Mouse (Mus musculus): ENCODE data around the gene Emsy.

The Emsy gene

DNA sequence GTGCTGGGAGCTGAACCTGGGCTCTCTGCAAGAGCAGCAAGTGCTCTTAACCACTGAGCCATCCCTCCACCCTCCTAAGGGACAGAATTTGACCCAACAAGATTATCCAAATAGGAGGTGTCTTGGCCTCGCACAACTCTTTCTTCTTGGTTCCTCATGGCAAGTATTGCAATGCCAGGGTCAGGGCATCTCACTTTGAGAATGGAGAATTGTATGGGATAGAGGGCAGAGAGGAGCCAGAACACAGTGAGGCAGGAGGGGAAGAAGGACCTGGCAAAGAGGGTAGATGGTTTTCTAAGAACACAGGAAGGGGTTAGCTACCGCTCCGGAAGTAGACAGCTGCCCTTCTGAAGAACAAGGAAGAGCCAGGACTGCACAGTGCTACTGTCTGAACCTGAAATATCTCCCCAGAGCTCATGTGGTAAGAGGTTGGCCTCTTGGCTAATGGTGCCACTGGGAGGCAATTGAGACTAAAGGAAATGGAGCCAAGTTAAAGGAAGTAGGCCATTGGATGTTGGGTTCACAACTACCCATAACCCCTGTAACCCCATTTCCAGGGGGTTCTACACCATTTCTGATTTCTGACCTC lies 80.8 kb downstream of the Emsy start:
- no peak for DNase-seq

DNA sequence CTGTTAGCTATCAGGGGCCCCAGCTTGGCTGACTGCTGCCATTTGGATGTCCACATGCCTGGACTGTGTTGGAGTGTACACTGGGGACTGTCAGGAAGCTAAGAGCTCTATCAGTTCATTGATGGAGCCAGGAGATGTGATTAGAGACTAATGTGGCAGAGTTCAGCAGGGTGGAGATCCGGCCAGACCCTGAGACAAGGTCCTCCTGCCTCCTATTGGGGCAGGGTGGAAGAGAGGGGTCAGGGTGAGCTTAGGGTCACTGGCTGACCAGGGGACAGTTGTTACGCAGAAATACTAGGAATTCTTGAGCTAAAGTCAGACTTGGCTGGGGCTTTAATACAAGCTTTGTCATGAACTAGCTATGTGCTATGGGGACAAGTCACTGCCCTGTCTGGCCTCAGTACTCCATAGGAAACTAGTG lies 81.8 kb downstream of the Emsy start:
- DNase-seq = no peak

DNA sequence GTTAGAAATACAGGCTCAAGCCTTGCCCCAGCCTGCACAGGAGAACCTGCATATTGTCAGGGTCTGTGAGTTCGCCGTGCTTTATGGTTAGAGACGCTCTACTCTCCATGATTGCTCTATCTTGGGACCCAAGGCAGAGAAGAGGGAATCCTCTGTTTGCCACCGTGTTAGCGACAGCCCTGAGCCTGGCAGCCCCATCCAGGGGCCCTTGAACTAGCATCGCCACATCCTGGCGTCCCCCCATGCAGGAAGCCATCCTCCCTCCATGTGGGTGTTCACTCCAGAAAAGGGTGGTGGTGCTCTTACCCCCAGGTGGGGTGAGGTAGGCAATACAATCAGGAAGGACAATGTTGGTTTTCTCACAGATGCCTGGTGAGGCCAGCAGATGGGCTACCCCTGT lies 82.3 kb downstream of the Emsy start:
- no peak for DNase-seq

DNA sequence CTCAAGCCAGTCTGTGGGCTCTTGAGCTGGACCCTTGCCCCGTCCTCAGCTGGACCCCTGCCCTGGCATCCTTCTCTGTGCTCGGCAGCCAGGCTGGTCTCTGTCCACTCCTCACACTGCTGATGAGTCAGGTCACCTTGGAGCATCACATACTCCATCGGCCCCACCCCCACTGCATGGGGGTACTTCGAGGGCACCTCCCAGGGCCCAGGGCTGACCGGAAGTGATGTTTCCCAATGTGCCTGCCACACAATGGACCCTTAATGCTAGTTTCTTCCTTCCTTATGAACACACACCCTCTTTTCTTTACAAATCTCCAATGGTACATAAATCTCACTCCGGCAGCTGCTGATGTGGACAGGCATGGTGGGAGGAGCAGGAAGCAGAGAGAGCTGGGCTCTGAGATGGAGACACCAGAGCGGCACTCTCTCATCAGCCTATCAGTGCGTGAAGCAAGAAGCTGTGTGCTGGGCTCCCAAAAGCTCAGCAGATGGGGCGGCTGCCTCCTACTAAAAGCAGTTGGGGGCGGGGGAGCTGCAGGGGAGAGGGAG lies 83.3 kb downstream of the Emsy start:
- DNase-seq = peak; percentile 88

DNA sequence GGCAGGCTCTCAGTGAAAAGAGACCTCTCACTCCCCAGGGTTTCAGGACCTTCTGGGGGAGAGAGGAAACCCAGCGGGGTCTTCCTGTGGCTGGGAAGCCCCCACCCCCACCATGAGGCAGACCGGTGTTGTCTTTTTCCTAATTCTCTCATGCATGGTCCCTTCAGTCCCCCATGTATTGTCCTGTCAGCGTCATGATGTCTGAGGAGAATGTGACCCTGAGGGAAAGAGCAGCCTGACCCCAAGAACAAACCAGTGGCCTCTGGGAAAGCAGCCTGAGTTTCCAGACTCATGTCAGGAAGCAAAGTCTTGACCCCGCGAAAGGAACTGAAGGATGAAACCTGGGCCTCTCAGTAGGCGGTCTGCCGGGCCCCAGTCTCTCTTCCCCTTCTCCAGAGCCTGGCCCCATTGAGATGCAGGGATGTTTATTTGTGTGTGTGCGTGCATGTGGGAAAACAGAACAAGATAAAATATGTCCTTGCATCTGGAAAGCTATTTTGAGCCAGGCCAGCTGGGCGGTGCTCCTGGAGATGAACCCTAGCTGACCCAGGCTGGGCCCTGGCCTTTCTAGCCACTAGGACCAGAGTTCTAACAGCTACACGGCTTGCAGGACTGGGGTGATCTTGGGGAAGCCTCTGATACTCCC lies 84.2 kb downstream of the Emsy start:
- DNase-seq = peak; percentile 77

DNA sequence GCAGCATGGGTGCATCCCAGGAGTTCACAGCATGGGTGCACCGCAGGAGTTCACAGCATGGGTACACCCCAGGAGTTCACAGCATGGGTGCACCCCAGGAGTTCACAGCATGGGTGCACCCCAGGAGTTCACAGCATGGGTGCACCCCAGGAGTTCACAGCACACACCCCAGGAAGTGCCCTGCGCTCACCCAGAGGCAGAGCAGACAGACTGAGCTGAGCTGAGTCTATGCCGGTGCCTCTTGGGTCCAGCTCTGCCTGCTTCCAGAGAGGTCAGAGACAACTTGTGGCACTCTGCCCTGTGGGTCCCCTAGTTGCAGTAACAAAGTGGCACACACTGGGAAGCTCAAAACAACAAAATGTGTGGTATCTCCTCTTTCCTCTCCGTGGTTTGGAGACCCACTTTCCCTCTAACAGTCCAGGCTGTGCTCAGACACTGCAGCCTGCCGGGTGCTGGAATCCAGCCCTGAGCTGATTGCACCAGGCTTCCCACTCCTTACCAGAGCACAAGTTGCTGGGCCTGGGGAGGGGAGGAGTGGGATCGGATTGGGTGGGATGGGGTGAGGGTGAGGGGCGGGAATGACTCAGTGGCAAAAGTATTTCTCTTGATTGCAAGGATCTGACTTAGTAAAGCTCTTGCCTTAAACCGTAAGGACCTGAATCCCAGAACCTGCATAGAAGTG lies 85.6 kb downstream of the Emsy start:
- DNase-seq = peak; percentile 22

DNA sequence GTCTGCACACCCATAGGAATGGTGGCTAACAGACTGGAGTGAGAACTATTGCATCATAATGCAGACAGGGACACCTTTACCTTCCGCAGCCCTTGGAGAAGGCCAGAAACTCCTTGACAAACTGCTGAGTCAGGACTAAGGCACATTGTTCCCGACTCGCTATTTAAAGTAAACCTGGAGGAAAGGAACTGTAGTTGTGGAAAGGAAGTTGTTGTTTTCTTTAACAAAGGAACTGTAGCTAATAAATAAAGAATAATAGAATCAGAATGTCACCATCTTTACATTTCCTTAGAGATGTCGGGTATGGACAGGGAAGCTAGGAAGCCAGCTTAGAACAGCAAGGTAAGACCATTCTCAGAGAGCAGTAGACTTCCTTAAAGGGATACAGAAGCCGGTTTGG lies 89.5 kb downstream of the Emsy start:
- DNase-seq = no peak

DNA sequence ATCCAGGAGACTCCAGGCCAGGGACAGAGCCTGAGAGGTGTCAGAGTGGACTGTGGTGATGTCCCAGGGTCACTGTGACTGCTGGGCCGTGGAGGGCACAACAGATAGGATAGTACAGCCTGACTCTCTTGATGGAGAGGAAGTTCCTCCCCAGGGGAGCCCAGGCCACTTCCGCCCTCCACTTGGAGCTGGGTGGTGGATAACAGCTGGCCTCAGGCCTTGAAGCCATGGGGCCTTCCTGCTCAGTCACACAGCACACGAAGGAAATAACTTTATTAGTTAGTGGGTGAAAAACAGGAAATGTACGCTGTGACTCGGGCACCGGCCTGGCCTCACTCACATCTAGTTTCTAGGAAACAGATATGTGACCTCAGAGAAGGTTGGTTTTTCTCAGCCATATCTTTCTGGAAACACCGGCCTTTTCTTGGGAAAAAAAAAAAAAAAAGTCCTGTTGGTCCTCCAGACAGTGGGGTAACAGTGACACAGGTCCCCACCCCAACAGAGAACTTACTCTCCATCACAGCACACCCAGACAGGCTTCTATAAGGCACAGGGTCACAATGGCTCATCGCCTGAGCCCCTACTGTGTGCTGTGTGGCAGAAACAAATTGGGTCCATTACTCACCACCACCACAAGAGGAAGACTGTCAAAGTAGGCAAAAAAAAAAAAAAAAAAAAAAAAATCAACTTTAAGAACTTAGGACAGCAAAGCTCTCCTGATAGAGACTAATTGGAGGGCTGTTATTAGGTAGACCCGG lies 91.8 kb downstream of the Emsy start:
- peak; percentile 53 for DNase-seq

DNA sequence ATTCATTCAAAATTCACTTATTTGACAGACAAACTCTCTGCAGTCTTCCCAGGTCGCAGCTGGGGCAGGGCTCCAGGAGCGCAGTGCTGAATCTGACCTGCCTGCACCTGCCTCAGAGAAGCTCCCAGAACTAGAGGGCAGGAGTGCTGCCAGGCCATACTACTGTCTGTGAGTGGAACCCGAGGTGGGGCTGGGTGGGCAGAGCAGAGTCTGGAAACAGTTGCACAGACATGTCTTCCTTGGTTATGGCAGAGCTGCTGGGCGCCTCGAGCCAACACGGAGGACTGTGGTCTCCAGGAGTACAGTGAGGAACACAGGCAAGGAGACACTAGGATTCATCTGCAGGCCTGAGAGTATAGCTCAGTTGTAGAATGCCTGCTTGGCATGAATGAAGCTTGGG lies 92.6 kb downstream of the Emsy start:
- no peak for DNase-seq

DNA sequence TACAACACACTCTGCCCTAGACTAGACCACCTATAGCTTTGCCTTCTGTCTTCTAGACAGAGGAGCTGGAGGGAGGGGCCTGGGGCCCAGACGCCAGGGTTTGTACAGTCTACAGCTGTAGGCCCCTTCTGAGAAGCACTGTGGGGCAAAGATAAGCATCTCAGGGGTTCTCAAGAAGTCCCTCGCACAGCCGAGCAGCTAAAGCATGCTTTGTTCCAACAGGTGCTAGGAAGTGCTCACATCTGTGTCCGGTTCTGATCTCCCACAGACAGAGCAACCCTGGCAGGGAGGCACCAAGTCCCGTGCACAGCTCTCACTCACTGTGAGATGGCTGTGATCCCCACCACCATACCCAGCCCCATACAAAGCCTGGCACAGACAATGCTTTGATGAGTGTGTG lies 93.6 kb downstream of the Emsy start:
- no peak for DNase-seq

DNA sequence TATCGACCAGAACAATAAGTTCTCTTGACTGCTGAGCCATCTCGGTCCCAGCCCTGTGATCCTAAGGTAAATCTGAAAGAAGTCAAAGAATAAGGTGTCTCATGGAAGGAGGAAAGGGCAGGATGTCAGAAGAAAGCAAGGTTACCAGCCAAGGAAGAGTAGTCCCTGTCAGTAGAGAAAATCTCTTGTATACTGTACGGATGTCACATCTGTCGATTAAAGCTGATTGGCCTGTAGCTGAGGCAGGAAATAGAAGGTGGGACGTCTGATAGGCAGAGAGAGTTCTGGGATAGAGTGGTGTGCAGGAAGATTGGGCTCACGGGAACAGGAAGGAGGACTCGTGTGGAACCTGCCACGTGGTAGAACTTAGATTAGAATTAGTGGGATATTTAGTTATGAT lies 94.4 kb downstream of the Emsy start:
- no peak for DNase-seq

DNA sequence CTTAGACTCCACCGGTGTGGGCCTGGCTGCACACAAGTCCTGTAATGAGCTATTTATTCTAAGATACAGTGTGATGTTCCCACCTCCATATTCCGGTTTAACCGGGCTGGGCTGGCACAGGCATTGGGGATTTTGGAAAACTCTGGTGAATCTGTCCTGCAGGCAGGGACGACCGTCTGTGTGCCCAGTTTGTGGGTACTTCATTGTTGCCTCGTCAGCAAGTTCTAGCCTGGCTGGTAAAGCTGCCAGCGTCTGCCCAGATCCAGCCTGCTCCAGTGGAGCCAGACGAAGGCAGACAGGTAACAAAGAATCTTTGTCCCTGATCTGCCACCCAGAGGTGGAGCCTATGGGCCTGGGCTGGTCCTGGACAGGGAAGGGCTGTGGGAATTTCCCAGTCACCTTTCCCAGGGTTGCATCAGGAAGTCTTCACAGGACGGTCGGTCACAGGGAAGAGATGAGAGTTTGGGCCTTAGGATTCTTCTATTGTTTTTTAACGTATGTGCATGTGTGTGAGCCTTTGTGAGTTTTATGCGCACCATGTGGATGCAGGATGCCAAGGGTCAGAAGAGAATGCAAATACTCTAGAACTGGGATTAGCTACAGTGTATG lies 94.9 kb downstream of the Emsy start:
- no peak for DNase-seq

DNA sequence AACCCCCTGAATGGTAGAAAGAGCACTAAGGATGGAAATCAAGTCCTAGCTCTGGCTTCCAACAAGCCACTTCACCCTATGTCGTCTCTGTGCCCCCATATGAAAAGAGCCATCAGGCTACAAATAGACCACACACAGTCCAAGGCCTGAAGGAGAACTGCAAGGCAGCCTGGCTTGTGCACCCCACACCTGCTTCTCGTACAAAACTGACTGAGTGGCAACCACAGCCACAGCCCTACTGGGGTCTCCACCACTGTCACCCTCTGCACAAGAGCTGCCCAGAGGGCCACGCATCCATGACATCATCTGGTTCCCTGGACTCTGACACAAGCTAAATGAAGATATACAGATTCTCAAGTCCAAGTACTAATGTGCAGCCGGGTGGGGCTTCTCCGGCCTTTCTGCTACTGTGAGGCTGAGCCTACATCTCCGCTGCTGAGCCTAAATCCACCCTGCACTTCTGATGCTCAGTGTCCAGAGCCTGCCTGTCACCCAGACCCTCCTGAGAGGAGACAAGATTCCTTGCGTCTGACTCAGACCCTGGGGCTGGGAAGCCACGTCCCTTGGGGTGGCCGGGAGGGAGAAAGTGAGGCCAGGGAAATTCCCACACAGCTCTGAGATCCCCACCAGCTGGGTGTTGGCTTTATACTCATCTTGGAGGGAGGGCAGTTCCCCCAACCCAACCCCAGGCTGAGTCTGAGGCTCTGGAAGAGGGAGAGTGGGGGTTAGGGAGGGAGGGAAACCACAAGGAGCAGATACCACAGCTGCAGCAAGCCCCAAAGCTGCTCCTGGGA lies 98.3 kb downstream of the Emsy start:
- peak; percentile 47 for DNase-seq

DNA sequence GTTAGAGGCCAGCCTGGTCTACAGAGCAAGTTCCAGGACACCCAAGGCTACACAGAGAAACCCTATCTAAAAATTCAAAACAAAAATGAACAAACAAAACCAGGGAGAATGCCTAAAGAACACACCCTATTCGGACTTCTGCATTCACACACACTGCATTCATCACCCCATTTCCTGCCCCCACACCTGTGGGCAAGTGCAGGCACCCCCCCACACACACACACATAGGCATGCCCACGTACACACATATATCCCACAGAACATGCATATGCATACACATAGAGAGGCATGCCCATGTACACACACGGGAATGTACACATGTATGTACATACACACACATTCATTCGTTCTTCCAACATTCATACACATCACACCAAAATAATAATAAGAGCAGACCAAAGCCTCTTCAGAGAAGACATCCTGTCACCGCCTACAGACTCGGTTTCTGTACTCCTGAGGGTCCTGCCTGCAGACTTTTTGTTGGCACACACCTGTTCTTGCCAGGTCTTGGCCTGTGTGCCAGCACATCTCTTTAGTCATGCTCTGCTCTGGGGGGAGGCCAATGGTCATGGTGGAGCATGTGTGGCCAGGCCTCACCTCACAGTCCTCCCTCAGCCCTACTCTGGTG lies 99.7 kb downstream of the Emsy start:
- DNase-seq = no peak

DNA sequence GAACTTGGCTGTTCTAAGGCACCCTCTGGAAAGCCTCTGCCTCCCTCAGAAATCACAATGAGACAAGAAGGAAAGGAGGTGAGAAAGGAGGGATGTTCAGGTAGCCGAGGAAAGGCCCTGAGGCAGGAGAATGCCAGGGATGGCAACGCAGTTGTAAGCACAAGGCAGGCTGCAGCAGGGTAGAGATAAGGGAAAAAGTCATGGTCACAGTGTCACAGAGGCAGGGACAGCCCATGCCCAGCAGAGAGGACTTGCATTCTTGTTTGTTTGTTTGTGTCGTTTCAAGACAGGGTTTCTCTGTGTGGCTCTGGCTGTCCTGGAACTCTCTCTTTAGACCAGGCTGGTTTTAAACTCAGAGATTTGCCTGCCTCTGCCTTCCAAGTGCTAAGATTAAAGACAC lies 105.5 kb downstream of the Emsy start:
- no peak for DNase-seq

DNA sequence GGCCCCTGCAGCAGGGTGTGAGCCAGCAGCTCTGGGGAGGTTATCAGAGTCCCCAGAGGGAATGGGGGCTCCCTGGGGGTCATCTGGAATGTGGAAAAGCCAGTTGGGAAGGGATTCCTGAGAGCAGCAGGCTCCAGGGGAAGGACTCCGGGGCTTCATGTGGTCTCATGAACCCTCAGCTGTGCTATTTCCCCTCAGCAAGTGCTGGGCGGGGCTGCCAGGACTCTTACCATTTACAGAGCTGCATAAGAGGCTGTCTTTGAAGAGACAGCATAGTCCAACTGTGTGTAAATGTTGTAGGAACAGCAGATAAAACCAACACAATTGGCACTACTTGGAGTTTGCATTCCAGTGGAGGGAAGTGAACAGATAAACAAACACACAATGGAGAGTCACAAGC lies 106.0 kb downstream of the Emsy start:
- peak; percentile 70 for DNase-seq

DNA sequence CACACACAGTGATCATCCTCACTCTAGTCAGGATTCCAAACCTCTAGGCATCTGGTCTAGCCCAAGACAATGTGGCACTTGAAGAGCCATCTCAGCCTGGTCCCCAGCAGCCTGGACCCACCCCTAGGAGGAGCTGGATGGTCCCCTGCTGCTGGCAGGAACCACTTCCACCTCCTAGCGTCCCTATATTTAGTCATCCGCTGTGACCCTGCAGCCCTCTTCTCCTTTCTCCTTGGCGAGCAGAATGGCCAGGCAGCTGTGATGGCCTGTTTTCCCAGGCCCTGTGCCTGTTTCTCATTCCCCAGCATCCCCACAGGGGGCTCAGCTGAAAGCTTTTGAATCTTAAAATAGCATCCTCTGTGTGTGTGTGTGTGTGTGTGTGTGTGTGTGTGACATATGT lies 107.7 kb downstream of the Emsy start:
- DNase-seq = peak; percentile 28

DNA sequence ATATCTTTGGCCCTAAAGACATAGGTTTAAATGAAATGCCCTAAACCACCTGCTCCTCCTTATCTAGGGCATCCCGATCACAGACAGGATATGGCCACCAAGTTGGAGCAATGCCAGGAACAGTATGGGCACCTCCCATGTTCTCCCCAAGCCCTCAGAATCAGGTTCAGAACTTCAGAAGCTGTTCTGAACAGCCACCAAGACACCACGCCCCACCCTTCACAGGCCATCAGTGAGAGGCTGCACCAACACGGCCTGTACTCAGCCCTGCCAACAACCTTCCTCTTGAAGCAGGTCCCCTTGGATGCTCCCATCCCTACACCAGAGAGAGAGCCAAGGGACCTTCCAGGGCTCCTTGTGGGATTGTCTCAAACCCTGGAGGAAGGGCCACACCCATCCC lies 112.0 kb downstream of the Emsy start:
- peak; percentile 38 for DNase-seq

DNA sequence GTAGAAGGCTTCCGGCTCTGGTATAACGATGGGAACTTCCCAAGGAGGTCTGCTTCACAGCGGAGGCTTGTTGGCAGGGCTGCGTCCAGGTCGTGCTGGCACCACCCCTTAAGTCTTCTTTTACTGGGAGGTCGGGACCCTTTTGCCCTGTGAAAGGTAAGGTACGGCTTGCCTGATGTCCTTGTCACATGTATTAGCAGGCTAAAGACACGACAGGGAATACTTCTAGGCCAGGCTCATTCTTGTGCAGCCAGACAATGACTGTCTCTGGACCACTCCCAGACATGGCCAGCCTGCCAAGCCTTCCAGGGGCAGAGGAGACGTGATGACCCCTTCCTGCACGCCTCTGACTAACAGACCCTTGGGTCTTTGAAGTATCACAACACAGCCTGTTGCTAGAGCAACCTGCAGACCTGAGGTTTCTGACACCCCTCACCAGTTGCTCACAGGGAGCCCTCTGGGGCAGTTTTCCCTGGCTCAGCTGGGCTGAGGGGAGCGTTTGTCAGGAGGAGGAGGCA lies 112.7 kb downstream of the Emsy start:
- peak; percentile 19 for DNase-seq

DNA sequence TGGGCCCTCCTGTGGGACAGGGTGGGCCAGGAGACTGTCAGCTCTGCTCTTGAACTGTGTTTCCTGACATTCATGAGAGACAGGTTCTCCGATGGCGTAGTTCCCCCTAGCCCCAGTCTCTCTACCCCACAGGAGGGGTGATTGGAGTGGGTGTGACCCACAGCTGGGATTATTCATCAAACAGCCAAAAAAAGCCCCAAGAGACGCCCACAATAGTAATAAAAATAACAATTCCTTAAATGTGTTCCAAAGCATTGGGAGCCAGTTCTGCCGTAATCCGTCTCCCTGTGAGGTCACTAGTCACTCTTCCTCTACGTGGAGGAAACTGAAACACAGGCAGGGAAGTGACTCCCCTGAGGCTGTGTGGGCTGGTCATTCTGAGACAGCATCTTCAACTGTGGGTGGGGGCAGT lies 113.8 kb downstream of the Emsy start:
- no peak for DNase-seq

DNA sequence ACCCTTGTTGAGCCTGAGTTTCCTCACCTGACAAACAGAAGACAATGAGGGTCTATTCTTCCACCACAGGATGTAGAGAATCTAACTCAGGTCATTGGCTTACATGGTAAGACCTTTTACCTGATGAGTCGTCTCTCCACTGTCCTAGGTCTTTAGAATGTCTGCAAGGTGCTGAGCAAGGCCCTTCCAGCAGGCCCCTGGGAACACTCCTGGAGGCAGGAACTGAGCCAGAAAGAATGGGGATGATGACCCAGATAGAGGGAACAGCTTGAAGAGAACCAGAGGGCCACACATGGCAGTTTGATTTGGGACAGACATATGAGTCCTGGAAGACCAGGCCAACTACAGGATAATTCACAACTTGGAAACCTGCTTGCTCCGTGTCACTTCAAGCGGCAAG lies 114.3 kb downstream of the Emsy start:
- no peak for DNase-seq
